Comparison of ENCODE assay signal across 7 mouse cellular contexts in the genomic region with DNA sequence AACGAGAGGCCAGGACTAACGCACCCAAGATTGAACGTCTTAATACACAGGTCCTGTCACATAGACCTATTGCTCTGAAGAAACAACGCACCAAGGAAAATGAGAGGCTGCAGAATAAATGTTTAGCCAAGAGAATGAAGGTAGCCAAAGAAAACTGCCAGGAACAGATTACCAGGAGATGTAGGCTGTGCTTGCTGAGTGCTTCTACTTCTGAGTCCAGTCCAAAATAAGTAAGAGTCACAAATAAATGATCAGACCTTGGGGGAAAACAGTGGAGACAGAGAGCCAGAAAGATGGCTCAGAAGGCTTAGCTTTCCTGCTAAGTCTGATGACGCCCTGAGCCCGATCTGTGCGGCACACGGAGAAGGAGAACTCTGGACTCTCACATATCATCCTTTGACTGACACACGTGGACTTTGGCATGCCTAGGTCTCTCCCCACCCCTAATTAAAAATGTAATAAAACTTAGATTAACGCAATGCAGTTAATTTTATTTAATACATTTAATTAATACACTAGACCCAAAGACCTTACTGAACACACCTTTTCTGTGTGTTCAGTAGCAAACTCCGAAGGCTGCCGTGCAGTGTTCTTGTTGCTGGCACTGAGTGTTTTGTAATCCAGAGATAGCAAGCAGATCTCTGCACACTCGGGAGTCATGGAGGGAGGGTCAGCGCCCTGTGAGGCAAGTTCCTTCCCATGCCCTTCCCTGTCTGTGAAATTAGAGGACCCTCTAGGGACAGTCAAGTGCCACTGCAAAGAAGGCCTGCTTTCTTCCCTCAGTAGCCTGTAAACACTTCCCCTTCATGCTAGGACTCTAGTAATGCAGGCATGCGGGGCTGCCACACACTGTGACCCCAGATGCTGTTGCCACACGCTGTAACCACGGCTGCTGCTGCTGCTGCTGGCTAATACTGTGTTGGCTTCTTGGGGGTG. TPM values are rescaled to one million over a fixed set of nuclear protein-coding genes. Genes with fewer than 3 reads are reported as not detected.
A peak's percentile ranks its signal among the peaks of the same experiment; 100 is the strongest.
DNase-seq lines count a peak whose midpoint lies in the region; ATAC-seq and TF ChIP-seq lines count a peak whose summit lies in the region.

No protein-coding gene starts in this region.

- no peaks in the 10 kb centered on the region for H3K27me3 ChIP-seq in embryonic facial prominence, embryonic 10.5 days (replicated peaks; ENCODE audit: low read depth, poor library complexity, severe bottlenecking)
- H3K27me3 ChIP-seq in hindbrain, embryonic 16.5 days (replicated peaks; ENCODE audit: control insufficient read depth, insufficient read depth, low read length), result no peaks in the 10 kb centered on the region
- no peaks in the 10 kb centered on the region for H3K27me3 ChIP-seq in forebrain, embryonic 14.5 days (replicated peaks; ENCODE audit: control insufficient read depth, insufficient read depth, low read length)

- H3K9me3 ChIP-seq in embryonic facial prominence, embryonic 10.5 days, result no peaks in the 10 kb centered on the region
- H3K9me3 ChIP-seq in hindbrain, embryonic 16.5 days (ENCODE audit: control insufficient read depth, low read length), result no peaks in the 10 kb centered on the region
- H3K9me3 ChIP-seq in forebrain, embryonic 14.5 days (replicated peaks; ENCODE audit: control insufficient read depth, low read length), result no peaks in the 10 kb centered on the region

- peak overlapping the region; percentile 11; the same call in 1 of the 2 replicates for H3K9ac ChIP-seq in hindbrain, embryonic 16.5 days (ENCODE audit: low read depth, low read length)
- no peak overlapping the region for H3K9ac ChIP-seq in forebrain, embryonic 14.5 days (ENCODE audit: low read length)

- H3K4me1 ChIP-seq in embryonic facial prominence, embryonic 10.5 days, result peaks cover 39% of the 10 kb centered on the region
- peaks cover 13% of the 10 kb centered on the region for H3K4me1 ChIP-seq in hindbrain, embryonic 16.5 days (ENCODE audit: control insufficient read depth, insufficient read depth, low read depth, low read length)
- no peaks in the 10 kb centered on the region for H3K4me1 ChIP-seq in forebrain, embryonic 14.5 days (ENCODE audit: control insufficient read depth, insufficient read depth, low read length)

- WGBS in embryonic facial prominence, embryonic 10.5 days, result 73% methylated on average over 17 of the region's 17 CpGs
- WGBS in hindbrain, embryonic 16.5 days, result 67% methylated on average over 17 of the region's 17 CpGs
- 77% methylated on average over 17 of the region's 17 CpGs for WGBS in forebrain, embryonic 14.5 days

- H3K4me2 ChIP-seq in hindbrain, embryonic 16.5 days (ENCODE audit: low read length), result no peak overlapping the region
- H3K4me2 ChIP-seq in forebrain, embryonic 14.5 days (ENCODE audit: low read length), result no peak overlapping the region

- no peak overlapping the region for H3K4me3 ChIP-seq in left cerebral cortex, adult 2 months
- H3K4me3 ChIP-seq in embryonic facial prominence, embryonic 10.5 days, result no peak overlapping the region
- H3K4me3 ChIP-seq in hindbrain, embryonic 16.5 days (ENCODE audit: low read length), result no peak overlapping the region
- H3K4me3 ChIP-seq in forebrain, embryonic 14.5 days (ENCODE audit: low read depth, low read length), result no peak overlapping the region

- intact Hi-C loops in left cerebral cortex, adult 2 months (cut with DNase I), result no loop called here
- intact Hi-C loops in left cerebral cortex, postnatal 25 days (cut with DNase I), result loop anchor here (2.0 kb wide), 1 partner anchor 16 kb away; no protein-coding TSS in a partner anchor

- peak; percentile 4; the same call in 1 of the 2 replicates for TF ChIP-seq CTCF in left cerebral cortex, adult 2 months (IDR thresholded peaks at IDR 0.05)

- ATAC-seq in hindbrain, embryonic 16.5 days, result 0 out of 2 replicates have a peak, but pooled peaks have one; percentile 37
- ATAC-seq in forebrain, embryonic 14.5 days, result no peak

- no peak overlapping the region; the same call in 1 of the 2 replicates for H3K27ac ChIP-seq in left cerebral cortex, adult 2 months
- no peak overlapping the region for H3K27ac ChIP-seq in embryonic facial prominence, embryonic 10.5 days (replicated peaks)
- 0 out of 2 replicates have a peak overlapping the region, but pooled peaks have one; percentile 12 for H3K27ac ChIP-seq in hindbrain, embryonic 16.5 days (ENCODE audit: low read depth, low read length)
- no peak overlapping the region for H3K27ac ChIP-seq in forebrain, embryonic 14.5 days (ENCODE audit: low read depth, low read length)

- peaks cover 15% of the 10 kb centered on the region for H3K36me3 ChIP-seq in embryonic facial prominence, embryonic 10.5 days (replicated peaks)
- no peaks in the 10 kb centered on the region for H3K36me3 ChIP-seq in hindbrain, embryonic 16.5 days (ENCODE audit: control insufficient read depth, insufficient read depth, low read length)
- H3K36me3 ChIP-seq in forebrain, embryonic 14.5 days (ENCODE audit: control insufficient read depth, insufficient read depth, low read length), result peaks cover 1% of the 10 kb centered on the region

- no peak for DNase-seq in left cerebral cortex, adult 2 months (ENCODE audit: extremely low spot score in 1 of 2, low spot score in 2 of 2)
- DNase-seq in left cerebral cortex, postnatal 25 days (ENCODE audit: low spot score in 2 of 2), result no peak
- peak; percentile 13 for DNase-seq in embryonic facial prominence, embryonic 10.5 days (ENCODE audit: low spot score)
- peak; percentile 29 for DNase-seq in retina, embryonic 14.5 days (ENCODE audit: low spot score)
- DNase-seq in cerebellum, postnatal 4 days (ENCODE audit: low spot score in 2 of 2), result no peak
- DNase-seq in forebrain, embryonic 14.5 days (ENCODE audit: low spot score), result no peak

RNA-seq across cellular contexts. Expression of a gene that starts 18.9 kb away (rescaled TPM):
- 10 to 100 TPM; 41.2 to 42.5 TPM for total RNA-seq in left cerebral cortex, adult 2 months (2021)
- 10 to 100 TPM; 36.7 to 43.8 TPM for total RNA-seq in left cerebral cortex, postnatal 25 days (2021)
- polyA plus RNA-seq in embryonic facial prominence, embryonic 10.5 days (2016; fragmentation: Nextera tagmentation; extraction: Ambion mirVana), result 8.0 and 8.9 TPM in 2 replicates
- 6.5 and 8.1 TPM in 2 replicates for polyA plus RNA-seq in hindbrain, embryonic 16.5 days (2015; fragmentation: Nextera tagmentation; extraction: Ambion mirVana)
- polyA plus RNA-seq in forebrain, embryonic 14.5 days (2014; fragmentation: Nextera tagmentation; extraction: Ambion mirVana), result 5.2 and 5.9 TPM in 2 replicates

RNA-seq across cellular contexts. Expression of a gene that starts 38.8 kb away (rescaled TPM):
- 10 to 100 TPM; 13.5 to 13.7 TPM for total RNA-seq in left cerebral cortex, adult 2 months (2021)
- 10 to 100 TPM in 1 of 2 experiments, 1 to 10 TPM in 1; 9.7 to 12.9 TPM for total RNA-seq in left cerebral cortex, postnatal 25 days (2021)
- polyA plus RNA-seq in embryonic facial prominence, embryonic 10.5 days (2016; fragmentation: Nextera tagmentation; extraction: Ambion mirVana), result 4.8 and 5.5 TPM in 2 replicates
- polyA plus RNA-seq in hindbrain, embryonic 16.5 days (2015; fragmentation: Nextera tagmentation; extraction: Ambion mirVana), result 5.3 and 6.0 TPM in 2 replicates
- 3.5 and 3.6 TPM in 2 replicates for polyA plus RNA-seq in forebrain, embryonic 14.5 days (2014; fragmentation: Nextera tagmentation; extraction: Ambion mirVana)

RNA-seq across cellular contexts. Expression of a gene that starts 51.0 kb away (rescaled TPM):
- total RNA-seq in left cerebral cortex, adult 2 months (2021), result 1 to 10 TPM; 3.1 to 4.0 TPM
- total RNA-seq in left cerebral cortex, postnatal 25 days (2021), result 1 to 10 TPM; 2.8 to 3.4 TPM
- 11.4 and 12.6 TPM in 2 replicates for polyA plus RNA-seq in embryonic facial prominence, embryonic 10.5 days (2016; fragmentation: Nextera tagmentation; extraction: Ambion mirVana)
- polyA plus RNA-seq in hindbrain, embryonic 16.5 days (2015; fragmentation: Nextera tagmentation; extraction: Ambion mirVana), result 17.7 and 20.1 TPM in 2 replicates
- 12.2 and 13.1 TPM in 2 replicates for polyA plus RNA-seq in forebrain, embryonic 14.5 days (2014; fragmentation: Nextera tagmentation; extraction: Ambion mirVana)

RNA-seq across cellular contexts. Expression of a gene that starts 51.1 kb away (rescaled TPM):
- 100 to 1,000 TPM; 180 to 190 TPM for total RNA-seq in left cerebral cortex, adult 2 months (2021)
- total RNA-seq in left cerebral cortex, postnatal 25 days (2021), result 100 to 1,000 TPM; 189 to 208 TPM
- 194 and 197 TPM in 2 replicates for polyA plus RNA-seq in embryonic facial prominence, embryonic 10.5 days (2016; fragmentation: Nextera tagmentation; extraction: Ambion mirVana)
- 314 and 353 TPM in 2 replicates for polyA plus RNA-seq in hindbrain, embryonic 16.5 days (2015; fragmentation: Nextera tagmentation; extraction: Ambion mirVana)
- polyA plus RNA-seq in forebrain, embryonic 14.5 days (2014; fragmentation: Nextera tagmentation; extraction: Ambion mirVana), result 288 and 315 TPM in 2 replicates

Comparison
In these comparisons a context has a peak if more than half of its experiments do, and no peak if none do; other contexts are left out.
1. DNase-seq: peak in embryonic facial prominence, embryonic 10.5 days (single experiment) and retina, embryonic 14.5 days (single experiment); none in left cerebral cortex, adult 2 months (0 of 2), left cerebral cortex, postnatal 25 days (0 of 2), cerebellum, postnatal 4 days (0 of 2) and forebrain, embryonic 14.5 days (single experiment).